Mouse (Mus musculus) myocyte (in vitro differentiated cells): Measurements from ENCODE around the gene Kcnd2.

Experiments used
- CEBPB ChIP-seq: IDR thresholded peaks from 2 replicates; pipeline ENCODE4 v1.6.1; 2011; ENCODE audit warnings: mild to moderate bottlenecking, moderate library complexity; ENCODE audit not compliant: poor library complexity, insufficient read depth, severe bottlenecking
- E2F4 ChIP-seq: IDR thresholded peaks from one replicate; pipeline ENCODE4 v1.6.1; 2011; ENCODE audit warnings: mild to moderate bottlenecking, control low read depth, moderate library complexity; ENCODE audit not compliant: insufficient read depth
- MAX ChIP-seq: IDR thresholded peaks from one replicate; pipeline ENCODE4 v1.6.1; 2011; ENCODE audit warnings: low read depth, mild to moderate bottlenecking, control low read depth
- MYOD1 ChIP-seq, 3 experiments: IDR thresholded peaks; one replicate each; pipeline ENCODE4 v1.6.1; 2011; ENCODE audit warnings: control low read depth in 2 of 3, low read depth in 2 of 3, mild to moderate bottlenecking in 2 of 3, moderate library complexity in 1 of 3; ENCODE audit not compliant: insufficient read length in 2 of 3, control insufficient read depth in 1 of 3
- MYOG ChIP-seq, 3 experiments: IDR thresholded peaks; one replicate each; pipeline ENCODE4 v1.6.1; 2011; ENCODE audit warnings: control low read depth in 2 of 3, low read depth in 2 of 3, mild to moderate bottlenecking in 2 of 3; ENCODE audit not compliant: insufficient read length in 2 of 3, control insufficient read depth in 1 of 3, insufficient read depth in 1 of 3
- POLR2A ChIP-seq: IDR thresholded peaks from one replicate; pipeline ENCODE4 v1.6.1; 2011; ENCODE audit warnings: low read depth, mild to moderate bottlenecking, control low read depth, moderate library complexity; ENCODE audit not compliant: insufficient read length
- POLR2AphosphoS2 ChIP-seq: IDR thresholded peaks from one replicate; pipeline ENCODE4 v1.6.1; 2011; ENCODE audit warnings: low read depth, control low read depth; ENCODE audit not compliant: insufficient read length
- SRF ChIP-seq: IDR thresholded peaks from one replicate; pipeline ENCODE4 v1.6.1; 2011; ENCODE audit warnings: low read depth; ENCODE audit not compliant: control insufficient read depth, insufficient read length
- TCF12 ChIP-seq: IDR thresholded peaks from one replicate; pipeline ENCODE4 v1.6.1; 2011; ENCODE audit warnings: mild to moderate bottlenecking, control low read depth; ENCODE audit not compliant: poor library complexity, insufficient read depth, severe bottlenecking
- TCF3 ChIP-seq: IDR thresholded peaks from one replicate; pipeline ENCODE4 v1.6.1; 2011; ENCODE audit warnings: low read depth, control low read depth; ENCODE audit not compliant: insufficient read length
- USF1 ChIP-seq: IDR thresholded peaks from one replicate; pipeline ENCODE4 v1.6.1; 2011; ENCODE audit warnings: low read depth, mild to moderate bottlenecking, control low read depth, moderate library complexity

GRCm38 (mm10) chr6:21215491-21216191 is at the start of gene Kcnd2:
- no peak for TF ChIP-seq POLR2A
- TF ChIP-seq MAX, result no peak
- no peak for TF ChIP-seq USF1
- no peak for TF ChIP-seq MYOG (IDR thresholded peaks at IDR 0.05; ENCODE audit: control insufficient read depth in 1 of 3, insufficient read depth in 1 of 3, insufficient read length in 2 of 3, low read depth in 2 of 3)
- TF ChIP-seq E2F4, result no peak
- TF ChIP-seq CEBPB, result no peak
- TF ChIP-seq POLR2AphosphoS2, result no peak
- TF ChIP-seq TCF12, result no peak
- TF ChIP-seq MYOD1 (IDR thresholded peaks at IDR 0.05; ENCODE audit: control insufficient read depth in 1 of 3, insufficient read length in 2 of 3, low read depth in 2 of 3), result no peak
- TF ChIP-seq TCF3, result no peak
- no peak for TF ChIP-seq SRF
